Mouse (Mus musculus) hindbrain, embryonic 16.5 days (tissue): ENCODE measurements around the gene Morc1. TPM values are rescaled to one million over a fixed set of nuclear protein-coding genes. Genes with fewer than 3 reads are reported as not detected.

ENCODE experiments used
- ATAC-seq: fragments of 200-750 bp; cut with Nextera tagmentation; 2 replicates; pipeline ENCODE4 v1.8.0; 2017; ENCODE audit warnings: moderate TSS enrichment, moderate library complexity
- H3K27ac ChIP-seq: fragments of 300-500 bp; sonication (generic); 2 replicates; pipeline ENCODE4 v1.5.1; 2014; ENCODE audit warnings: low read depth, mild to moderate bottlenecking, control low read depth, low read length, moderate library complexity
- H3K27me3 ChIP-seq: fragments of 300-500 bp; sonication (generic); replicated peaks from 2 replicates; pipeline ENCODE4 v1.6.1; 2014; ENCODE audit warnings: low read length; ENCODE audit not compliant: control insufficient read depth, insufficient read depth
- H3K36me3 ChIP-seq: fragments of 300-500 bp; sonication (generic); 2 replicates; pipeline ENCODE4 v1.6.1; 2014; ENCODE audit warnings: mild to moderate bottlenecking, low read length, moderate library complexity, mixed read lengths; ENCODE audit not compliant: control insufficient read depth, insufficient read depth
- H3K4me1 ChIP-seq: fragments of 300-500 bp; sonication (generic); 2 replicates; pipeline ENCODE4 v1.6.1; 2014; ENCODE audit warnings: low read depth, low read length; ENCODE audit not compliant: control insufficient read depth, insufficient read depth
- H3K4me2 ChIP-seq: fragments of 300-500 bp; sonication (generic); 2 replicates; pipeline ENCODE4 v1.6.1; 2014; ENCODE audit warnings: mild to moderate bottlenecking, low read length, control low read depth, moderate library complexity
- H3K4me3 ChIP-seq: fragments of 300-500 bp; sonication (generic); 2 replicates; pipeline ENCODE4 v1.5.1; 2014; ENCODE audit warnings: mild to moderate bottlenecking, low read length, control low read depth, moderate library complexity
- H3K9ac ChIP-seq: fragments of 300-500 bp; sonication (generic); 2 replicates; pipeline ENCODE4 v1.6.1; 2014; ENCODE audit warnings: low read depth, mild to moderate bottlenecking, control low read depth, low read length, moderate library complexity
- H3K9me3 ChIP-seq: fragments of 300-500 bp; sonication (generic); 2 replicates; pipeline ENCODE4 v1.6.1; 2014; ENCODE audit warnings: mild to moderate bottlenecking, low read length, moderate library complexity; ENCODE audit not compliant: control insufficient read depth
- WGBS: fragments of 180-500 bp; shearing (Covaris S2); extraction: QIAGEN DNeasy Blood & Tissue Kit; methylation state at CpG from one replicate; pipeline ENCODE4 v1.1.7; 2014; 5-methylcytosine and 5-hydroxymethylcytosine counted together
- polyA plus RNA-seq: library from polyadenylated mRNA; unstranded; fragments of >200 nt; fragmentation: Nextera tagmentation; extraction: Ambion mirVana; gene quantifications from 2 replicates; pipeline ENCODE4 v1.2.1, GENCODE M21; 2015

Gene Morc1
- polyA plus RNA-seq, 1 experiment from 2014 or later, result 0.14 TPM

GRCm38 (mm10) chr16:48410125-48410524 lies 20.9 kb upstream of the Morc1 start:
- H3K9ac ChIP-seq, result no peak overlapping the region
- no peak for ATAC-seq

GRCm38 (mm10) chr16:48412246-48412645 lies 18.8 kb upstream of the Morc1 start, which contains the start of gene Gm5485:
Gene Gm5485 (minus strand): TSS chr16:48412416.
- Histone ChIP-seq H3K4me2 (no peak within 1 kb of the TSS), H3K4me1 (no peaks in the 10 kb centered on the region), H3K27me3 (no peaks in the 10 kb centered on the region), H3K9me3 (no peaks in the 10 kb centered on the region), H3K36me3 (no peaks in the 10 kb centered on the region), H3K4me3 (no peak within 1 kb of the TSS), H3K9ac (no peak within 1 kb of the TSS), H3K27ac (no peak within 1 kb of the TSS)
- WGBS, result 93% methylated on average over 1 of the region's 1 CpGs
- ATAC-seq, result no peak

More at GRCm38 (mm10) chr16:48410125-48410524, 20.9 kb upstream of the Morc1 start:
- H3K4me1 ChIP-seq, result no peaks in the 10 kb centered on the region
- H3K27me3 ChIP-seq, result no peaks in the 10 kb centered on the region
- H3K27ac ChIP-seq, result no peak overlapping the region
- H3K9me3 ChIP-seq, result no peaks in the 10 kb centered on the region
- H3K36me3 ChIP-seq, result no peaks in the 10 kb centered on the region
- WGBS, result 70% methylated on average over 3 of the region's 3 CpGs
- H3K4me2 ChIP-seq, result no peak overlapping the region
- H3K4me3 ChIP-seq, result no peak overlapping the region

GRCm38 (mm10) chr16:48418557-48418956 lies 12.5 kb upstream of the Morc1 start:
- no peak overlapping the region for H3K4me3 ChIP-seq
- no peak overlapping the region for H3K9ac ChIP-seq
- no peaks in the 10 kb centered on the region for H3K4me1 ChIP-seq
- H3K9me3 ChIP-seq, result no peaks in the 10 kb centered on the region
- no peaks in the 10 kb centered on the region for H3K36me3 ChIP-seq
- H3K4me2 ChIP-seq, result no peak overlapping the region
- ATAC-seq, result no peak
- no peak overlapping the region for H3K27ac ChIP-seq
- WGBS, result 82% methylated on average over 3 of the region's 3 CpGs
- no peaks in the 10 kb centered on the region for H3K27me3 ChIP-seq

- 80% methylated on average over 2 of the region's 2 CpGs for WGBS
- Histone ChIP-seq H3K27ac (no peak overlapping the region), H3K36me3 (no peaks in the 10 kb centered on the region), H3K9me3 (no peaks in the 10 kb centered on the region), H3K4me1 (no peaks in the 10 kb centered on the region), H3K27me3 (no peaks in the 10 kb centered on the region), H3K9ac (no peak overlapping the region), H3K4me3 (no peak overlapping the region), H3K4me2 (no peak overlapping the region)
- ATAC-seq, result no peak
Measured at GRCm38 (mm10) chr16:48419035-48419434, 12.0 kb upstream of the Morc1 start.

- no peak overlapping the region for H3K4me2 ChIP-seq
- no peaks in the 10 kb centered on the region for H3K36me3 ChIP-seq
- H3K4me3 ChIP-seq, result no peak overlapping the region
- H3K27me3 ChIP-seq, result no peaks in the 10 kb centered on the region
- no peak for ATAC-seq
- H3K4me1 ChIP-seq, result no peaks in the 10 kb centered on the region
- H3K9ac ChIP-seq, result no peak overlapping the region
- H3K27ac ChIP-seq, result no peak overlapping the region
- WGBS, result 23% methylated on average over 2 of the region's 2 CpGs
- H3K9me3 ChIP-seq, result no peaks in the 10 kb centered on the region
Measured at GRCm38 (mm10) chr16:48422501-48422900, 8.5 kb upstream of the Morc1 start.

- no peaks in the 10 kb centered on the region for H3K36me3 ChIP-seq
- H3K9ac ChIP-seq, result no peak overlapping the region
- ATAC-seq, result no peak
- H3K27me3 ChIP-seq, result no peaks in the 10 kb centered on the region
- no peak overlapping the region for H3K27ac ChIP-seq
- no peak overlapping the region for H3K4me3 ChIP-seq
- H3K4me1 ChIP-seq, result no peaks in the 10 kb centered on the region
- no peaks in the 10 kb centered on the region for H3K9me3 ChIP-seq
- no peak overlapping the region for H3K4me2 ChIP-seq
- 68% methylated on average over 4 of the region's 4 CpGs for WGBS
Measured at GRCm38 (mm10) chr16:48424069-48424468, 7.0 kb upstream of the Morc1 start.

- Histone ChIP-seq H3K27ac (no peak overlapping the region), H3K4me3 (no peak overlapping the region), H3K9me3 (no peaks in the 10 kb centered on the region), H3K9ac (no peak overlapping the region), H3K4me2 (no peak overlapping the region), H3K4me1 (no peaks in the 10 kb centered on the region), H3K27me3 (no peaks in the 10 kb centered on the region), H3K36me3 (no peaks in the 10 kb centered on the region)
- WGBS, result 52% methylated on average over 1 of the region's 1 CpGs
- ATAC-seq, result peak; percentile 69; the same call in 1 of the 2 replicates
Measured at GRCm38 (mm10) chr16:48429427-48429826, 1.6 kb upstream of the Morc1 start.

GRCm38 (mm10) chr16:48435454-48435853 lies 4.4 kb downstream of the Morc1 start:
- H3K9me3 ChIP-seq, result no peaks in the 10 kb centered on the region
- H3K4me3 ChIP-seq, result no peak overlapping the region
- no peak for ATAC-seq
- no peaks in the 10 kb centered on the region for H3K27me3 ChIP-seq
- no peak overlapping the region for H3K4me2 ChIP-seq
- H3K4me1 ChIP-seq, result no peaks in the 10 kb centered on the region
- no peak overlapping the region for H3K9ac ChIP-seq
- no peaks in the 10 kb centered on the region for H3K36me3 ChIP-seq
- H3K27ac ChIP-seq, result no peak overlapping the region
- WGBS, result 10% methylated on average over 1 of the region's 1 CpGs

GRCm38 (mm10) chr16:48437476-48437875 lies 6.4 kb downstream of the Morc1 start:
- Histone ChIP-seq H3K4me1 (no peaks in the 10 kb centered on the region), H3K9me3 (no peaks in the 10 kb centered on the region), H3K4me3 (no peak overlapping the region), H3K27ac (no peak overlapping the region), H3K36me3 (no peaks in the 10 kb centered on the region), H3K4me2 (no peak overlapping the region), H3K9ac (no peak overlapping the region), H3K27me3 (no peaks in the 10 kb centered on the region)
- no peak for ATAC-seq

GRCm38 (mm10) chr16:48444589-48444988 lies 13.6 kb downstream of the Morc1 start:
- Histone ChIP-seq H3K9ac (no peak overlapping the region), H3K4me1 (no peaks in the 10 kb centered on the region), H3K27me3 (no peaks in the 10 kb centered on the region), H3K4me3 (no peak overlapping the region), H3K4me2 (no peak overlapping the region), H3K36me3 (no peaks in the 10 kb centered on the region; the same call in 1 of the 2 replicates), H3K9me3 (no peaks in the 10 kb centered on the region), H3K27ac (no peak overlapping the region)
- 94% methylated on average over 5 of the region's 5 CpGs for WGBS
- ATAC-seq, result no peak
